Mouse (Mus musculus): ENCODE results near the gene Hcar1. TPM values are rescaled to one million over a fixed set of nuclear protein-coding genes. Genes with fewer than 3 reads are reported as not detected.

The Hcar1 gene
- polyA plus RNA-seq, 1 experiment from 2014 or later, result not detected

DNA sequence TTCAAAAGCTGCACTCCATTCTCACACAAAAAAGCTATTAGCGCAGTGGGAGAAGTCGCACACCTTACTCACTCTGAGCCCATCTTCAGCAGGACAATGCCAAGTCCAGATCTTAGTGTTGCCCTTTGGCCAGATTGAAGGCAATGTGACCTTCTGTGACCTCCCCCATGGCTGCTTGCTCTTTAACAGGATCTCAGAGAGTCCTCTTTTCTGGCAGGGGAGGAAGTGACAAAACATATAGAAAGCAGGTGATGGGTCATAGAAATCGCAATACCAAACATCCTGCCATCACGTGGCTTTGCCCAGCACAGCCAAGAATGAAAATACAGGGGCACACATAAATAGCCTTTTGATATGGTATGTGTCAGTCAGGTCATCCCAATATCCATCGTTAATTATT, 11.2 kb upstream of the Hcar1 start:
- no peaks in the 10 kb centered on the region for H3K4me1 ChIP-seq
- H3K27ac ChIP-seq, result no peak overlapping the region
- H3K4me3 ChIP-seq, result no peak overlapping the region
- no peak overlapping the region for H3K4me2 ChIP-seq (replicated peaks)
- H3K36me3 ChIP-seq, result no peaks in the 10 kb centered on the region
- no peak overlapping the region for H3K9ac ChIP-seq
- H3K9me3 ChIP-seq, result no peaks in the 10 kb centered on the region
- no peaks in the 10 kb centered on the region for H3K27me3 ChIP-seq (replicated peaks)
- no peak for ATAC-seq (ENCODE audit: low FRiP score, low read depth)
- 81% methylated on average over 5 of the region's 5 CpGs for WGBS

DNA sequence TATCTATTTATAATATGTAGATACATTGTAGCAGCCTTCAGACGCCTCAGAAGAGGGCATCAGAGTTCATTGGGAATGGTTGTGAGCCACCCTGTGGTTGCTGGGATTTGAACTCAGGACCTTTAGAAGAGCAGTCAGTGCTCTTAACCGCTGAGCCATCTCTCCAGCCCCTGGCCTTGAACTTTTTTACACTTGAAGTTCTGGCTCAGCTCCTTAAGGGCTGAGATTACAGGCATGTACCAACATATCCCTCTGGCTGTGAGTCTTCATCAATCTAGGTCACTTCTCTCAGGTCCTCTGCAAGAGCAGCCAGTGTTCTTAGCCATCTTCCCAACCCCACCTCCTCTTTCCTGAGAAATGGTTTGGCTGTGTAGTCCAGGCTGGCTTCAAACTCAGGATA, 10.5 kb upstream of the Hcar1 start:
- ATAC-seq (ENCODE audit: low FRiP score, low read depth), result no peak
- Histone ChIP-seq H3K27me3 (replicated peaks) (no peaks in the 10 kb centered on the region), H3K4me2 (replicated peaks) (no peak overlapping the region), H3K9me3 (no peaks in the 10 kb centered on the region), H3K4me3 (no peak overlapping the region), H3K27ac (no peak overlapping the region), H3K36me3 (no peaks in the 10 kb centered on the region), H3K9ac (no peak overlapping the region), H3K4me1 (no peaks in the 10 kb centered on the region)
- WGBS, result 73% methylated on average over 2 of the region's 2 CpGs

DNA sequence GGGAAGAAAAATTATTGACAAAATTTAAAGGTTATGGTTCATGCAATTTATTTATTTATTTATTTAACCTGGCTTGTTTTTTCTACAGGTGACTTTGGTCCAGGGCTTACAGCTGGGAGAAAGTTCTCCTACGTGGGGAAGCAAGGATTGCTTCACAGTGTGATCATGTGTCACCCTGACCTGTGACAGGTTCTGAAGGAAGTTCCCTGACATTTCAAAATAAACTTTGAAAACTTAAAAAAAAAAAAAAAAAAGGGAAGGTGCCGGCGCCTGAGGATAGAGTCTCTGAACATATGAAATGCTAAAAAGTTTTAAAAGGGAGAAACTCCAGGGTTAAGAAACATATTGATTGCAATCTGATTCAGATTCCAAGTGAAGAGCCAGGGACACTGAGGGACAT, 6.5 kb upstream of the Hcar1 start:
- 88% methylated on average over 3 of the region's 3 CpGs for WGBS

DNA sequence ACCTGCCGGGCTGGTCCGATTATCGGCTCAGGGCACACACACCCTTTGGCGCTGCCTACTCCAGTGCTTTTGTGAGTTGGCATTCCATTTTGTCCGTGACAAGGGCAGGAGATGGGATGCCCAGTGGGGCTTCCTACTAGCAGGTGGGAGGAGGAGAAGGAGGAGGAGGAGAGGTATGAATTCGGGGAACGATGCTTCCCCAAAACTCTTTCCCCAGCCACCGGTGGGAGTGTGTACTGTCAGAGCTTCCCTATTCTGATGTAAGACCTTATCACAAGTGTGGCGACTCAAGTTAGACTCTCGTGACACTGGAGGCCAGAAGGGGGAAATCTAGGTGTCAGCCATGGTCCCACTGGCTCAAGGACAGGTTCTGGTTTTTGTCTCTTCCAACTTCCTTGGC, 4.5 kb upstream of the Hcar1 start:
- Histone ChIP-seq H3K4me1 (no peaks in the 10 kb centered on the region), H3K4me3 (no peak overlapping the region), H3K27me3 (replicated peaks) (no peaks in the 10 kb centered on the region), H3K4me2 (replicated peaks) (no peak overlapping the region), H3K9ac (no peak overlapping the region), H3K36me3 (no peaks in the 10 kb centered on the region), H3K27ac (no peak overlapping the region), H3K9me3 (no peaks in the 10 kb centered on the region)
- 85% methylated on average over 10 of the region's 10 CpGs for WGBS
- ATAC-seq (ENCODE audit: low FRiP score, low read depth), result no peak

More for the DNA sequence above, 6.5 kb upstream of the Hcar1 start:
- ATAC-seq (ENCODE audit: low FRiP score, low read depth), result no peak
- H3K27me3 ChIP-seq (replicated peaks), result no peaks in the 10 kb centered on the region
- no peaks in the 10 kb centered on the region for H3K36me3 ChIP-seq
- no peak overlapping the region for H3K9ac ChIP-seq
- no peak overlapping the region for H3K27ac ChIP-seq
- H3K4me1 ChIP-seq, result no peaks in the 10 kb centered on the region
- no peak overlapping the region for H3K4me3 ChIP-seq
- no peak overlapping the region for H3K4me2 ChIP-seq (replicated peaks)
- H3K9me3 ChIP-seq, result no peaks in the 10 kb centered on the region

DNA sequence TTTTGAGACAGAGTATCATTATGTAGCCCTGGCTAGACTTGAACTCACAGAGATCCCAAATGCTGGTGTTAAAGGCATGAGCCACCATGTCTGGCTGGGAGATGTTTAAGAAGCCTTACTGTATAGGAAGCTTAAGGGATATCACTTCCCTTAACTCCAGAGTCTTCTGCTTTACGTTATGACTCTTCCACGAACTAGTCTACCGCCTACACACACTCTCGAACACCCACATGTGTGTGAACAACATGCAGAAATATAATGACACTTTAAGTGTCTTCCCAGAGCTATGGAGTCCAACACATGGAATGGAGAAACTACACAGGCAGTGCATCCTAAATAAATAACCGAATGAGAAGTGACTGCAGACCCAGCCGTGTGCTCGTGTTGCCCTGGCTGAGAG, 4.1 kb upstream of the Hcar1 start:
- no peak for ATAC-seq (ENCODE audit: low FRiP score, low read depth)
- H3K4me2 ChIP-seq (replicated peaks), result no peak overlapping the region
- no peaks in the 10 kb centered on the region for H3K9me3 ChIP-seq
- no peak overlapping the region for H3K27ac ChIP-seq
- 89% methylated on average over 7 of the region's 7 CpGs for WGBS
- H3K27me3 ChIP-seq (replicated peaks), result no peaks in the 10 kb centered on the region
- no peaks in the 10 kb centered on the region for H3K36me3 ChIP-seq
- no peak overlapping the region for H3K9ac ChIP-seq
- H3K4me1 ChIP-seq, result no peaks in the 10 kb centered on the region
- H3K4me3 ChIP-seq, result no peak overlapping the region

DNA sequence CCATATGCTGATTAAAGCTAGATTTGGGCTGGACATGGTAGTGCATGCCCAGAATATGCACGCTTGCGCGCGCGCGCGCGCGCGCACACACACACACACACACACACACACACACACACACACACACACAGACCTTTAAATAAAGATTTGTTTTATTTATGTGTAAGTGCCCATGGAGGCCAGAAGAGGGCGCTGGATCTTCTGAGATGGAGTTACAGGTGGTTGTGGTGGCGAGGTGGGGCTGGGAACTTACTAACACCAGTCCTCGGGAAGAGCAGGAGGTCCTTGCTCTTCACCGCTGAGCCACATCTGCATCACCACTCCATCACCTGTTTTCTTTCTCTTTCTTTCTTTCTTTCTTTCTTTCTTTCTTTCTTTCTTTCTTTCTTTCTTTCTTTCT, 958 bp upstream of the Hcar1 start:
- Histone ChIP-seq H3K27ac (no peak overlapping the region), H3K27me3 (replicated peaks) (no peaks in the 10 kb centered on the region), H3K4me2 (replicated peaks) (no peak overlapping the region), H3K4me1 (no peaks in the 10 kb centered on the region), H3K36me3 (no peaks in the 10 kb centered on the region), H3K4me3 (no peak overlapping the region), H3K9me3 (no peaks in the 10 kb centered on the region), H3K9ac (no peak overlapping the region)
- whole genome bisulfite sequencing, result 77% methylated on average over 14 of the region's 14 CpGs
- no peak for ATAC-seq (ENCODE audit: low FRiP score, low read depth)

DNA sequence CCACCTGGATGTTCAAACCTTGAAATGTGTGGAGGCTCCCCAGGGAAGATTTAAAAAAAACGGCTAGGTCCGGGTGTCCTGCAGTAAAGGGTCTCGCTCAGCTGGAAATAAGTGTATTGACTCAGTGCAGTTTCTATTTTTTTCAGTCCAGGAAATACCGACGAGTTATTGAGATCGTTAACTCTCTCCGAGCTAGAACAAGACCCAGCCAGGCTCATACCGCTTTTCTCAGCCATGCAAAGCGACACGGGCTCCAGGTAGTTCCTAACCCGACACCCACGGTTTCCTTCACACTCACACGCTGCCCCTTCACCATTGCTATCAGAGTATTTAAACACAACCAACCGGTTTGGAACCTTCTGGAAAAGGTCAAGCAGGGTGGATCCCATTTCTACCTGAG, 1.8 kb downstream of the Hcar1 start:
- WGBS, result 70% methylated on average over 14 of the region's 14 CpGs
- Histone ChIP-seq H3K9me3 (no peaks in the 10 kb centered on the region), H3K36me3 (no peaks in the 10 kb centered on the region), H3K4me3 (no peak overlapping the region), H3K27me3 (replicated peaks) (no peaks in the 10 kb centered on the region), H3K4me2 (replicated peaks) (no peak overlapping the region), H3K9ac (no peak overlapping the region), H3K27ac (no peak overlapping the region), H3K4me1 (no peaks in the 10 kb centered on the region)
- ATAC-seq (ENCODE audit: low FRiP score, low read depth), result no peak

DNA sequence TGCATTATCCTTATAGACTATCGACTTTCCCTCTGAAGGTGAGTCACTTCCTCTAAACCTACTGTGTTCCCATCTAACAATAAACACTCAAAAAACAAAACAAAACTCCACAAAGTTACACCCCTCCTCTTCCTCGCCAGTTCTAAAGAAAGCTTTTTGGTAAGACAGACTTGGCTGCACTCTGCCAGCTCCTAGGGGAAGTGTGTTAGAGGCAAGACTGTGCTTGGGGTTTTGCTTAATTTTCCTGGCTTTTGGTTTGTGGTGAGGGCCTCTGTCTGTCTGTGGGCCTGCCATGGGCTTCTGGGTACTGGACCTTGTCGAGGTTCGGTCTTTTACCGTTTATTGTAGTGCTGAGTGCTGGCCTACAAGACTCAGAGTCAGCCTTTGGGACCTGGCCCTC, 5.6 kb downstream of the Hcar1 start:
- ATAC-seq (ENCODE audit: low FRiP score, low read depth), result no peak
- no peak overlapping the region for H3K4me3 ChIP-seq
- no peak overlapping the region for H3K9ac ChIP-seq
- no peak overlapping the region for H3K27ac ChIP-seq
- H3K4me2 ChIP-seq (replicated peaks), result no peak overlapping the region
- WGBS, result 93% methylated on average over 5 of the region's 5 CpGs
- no peaks in the 10 kb centered on the region for H3K9me3 ChIP-seq
- no peaks in the 10 kb centered on the region for H3K27me3 ChIP-seq (replicated peaks)
- H3K4me1 ChIP-seq, result no peaks in the 10 kb centered on the region
- no peaks in the 10 kb centered on the region for H3K36me3 ChIP-seq

DNA sequence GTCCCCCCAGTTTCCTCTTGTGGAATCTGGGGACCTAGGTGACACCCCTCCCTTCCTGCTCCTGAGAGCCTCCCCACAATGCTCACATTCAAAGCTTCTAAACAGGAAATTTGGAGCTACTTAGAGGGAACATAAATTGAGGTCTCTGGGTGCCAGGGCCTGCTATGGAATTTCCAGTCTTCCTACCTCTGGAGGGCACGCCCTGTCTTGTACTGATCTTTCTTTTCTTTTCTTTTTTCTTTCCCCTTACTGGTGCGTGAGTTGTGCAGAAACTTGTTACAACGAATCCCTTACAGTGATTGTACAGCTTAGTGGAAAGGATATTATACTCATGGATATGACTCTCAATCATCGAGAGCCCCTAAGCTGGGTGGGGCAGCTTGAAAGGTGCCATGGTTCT, 10.2 kb downstream of the Hcar1 start:
- Histone ChIP-seq H3K4me3 (no peak overlapping the region), H3K4me1 (no peaks in the 10 kb centered on the region), H3K9ac (no peak overlapping the region), H3K27ac (no peak overlapping the region), H3K9me3 (no peaks in the 10 kb centered on the region), H3K4me2 (replicated peaks) (no peak overlapping the region), H3K27me3 (replicated peaks) (no peaks in the 10 kb centered on the region), H3K36me3 (no peaks in the 10 kb centered on the region)
- no peak for ATAC-seq (ENCODE audit: low FRiP score, low read depth)
- 95% methylated on average over 4 of the region's 4 CpGs for WGBS

DNA sequence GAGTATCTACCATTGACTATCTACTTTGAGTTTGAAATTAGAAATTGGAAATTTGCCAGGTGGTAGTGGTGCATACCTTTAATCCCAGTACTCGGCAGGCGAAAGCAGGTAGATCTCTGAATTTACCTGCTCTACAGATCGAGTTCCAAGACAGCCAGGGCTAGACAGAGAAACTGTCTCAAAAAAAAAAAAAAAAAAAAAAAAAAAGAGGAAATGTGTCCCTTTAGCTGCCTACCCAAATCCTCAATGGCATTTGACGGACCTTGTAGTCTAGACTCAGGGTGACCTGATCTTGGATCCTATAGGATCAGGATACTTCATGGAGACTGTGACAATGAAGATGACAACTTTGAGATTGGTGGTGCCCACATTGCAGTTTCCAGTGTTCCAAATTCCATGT, 13.4 kb downstream of the Hcar1 start:
- Histone ChIP-seq H3K27me3 (replicated peaks) (no peaks in the 10 kb centered on the region), H3K4me3 (no peak overlapping the region), H3K27ac (no peak overlapping the region), H3K36me3 (no peaks in the 10 kb centered on the region), H3K9ac (no peak overlapping the region), H3K9me3 (no peaks in the 10 kb centered on the region), H3K4me1 (no peaks in the 10 kb centered on the region), H3K4me2 (replicated peaks) (no peak overlapping the region)
- no peak for ATAC-seq (ENCODE audit: low FRiP score, low read depth)
- 94% methylated on average over 4 of the region's 4 CpGs for WGBS

DNA sequence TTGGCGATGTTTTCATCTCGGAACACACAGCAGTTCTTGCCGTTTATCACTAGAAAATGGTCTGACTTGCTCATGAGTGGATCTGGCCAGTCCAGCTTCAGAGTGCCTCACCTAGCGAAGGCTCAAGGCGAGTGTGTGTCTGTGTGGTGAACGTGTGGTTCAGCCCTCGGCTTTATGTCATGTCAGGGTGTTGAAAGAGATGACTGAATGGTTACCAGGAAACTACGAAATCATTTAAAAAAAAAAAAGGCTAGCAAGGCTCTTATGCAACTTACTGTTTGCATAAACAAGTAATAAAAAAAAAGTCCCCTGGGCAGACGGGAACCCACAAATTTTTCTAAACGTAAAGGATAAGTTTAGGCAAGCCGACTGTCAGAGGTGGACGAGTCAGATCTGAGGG, 14.5 kb downstream of the Hcar1 start, which contains the start of gene Hcar2:
Gene Hcar2 (minus strand): TSS at position 135 of the 400 bp plus-strand sequence.
- Histone ChIP-seq H3K4me2 (replicated peaks) (no peak within 1 kb of the TSS), H3K36me3 (no peaks in the 10 kb centered on the region), H3K27me3 (replicated peaks) (no peaks in the 10 kb centered on the region), H3K4me1 (no peaks in the 10 kb centered on the region), H3K27ac (no peak within 1 kb of the TSS), H3K9ac (no peak within 1 kb of the TSS), H3K9me3 (no peaks in the 10 kb centered on the region), H3K4me3 (no peak within 1 kb of the TSS)
- 86% methylated on average over 12 of the region's 12 CpGs for WGBS
- ATAC-seq (ENCODE audit: low FRiP score, low read depth), result no peak

DNA sequence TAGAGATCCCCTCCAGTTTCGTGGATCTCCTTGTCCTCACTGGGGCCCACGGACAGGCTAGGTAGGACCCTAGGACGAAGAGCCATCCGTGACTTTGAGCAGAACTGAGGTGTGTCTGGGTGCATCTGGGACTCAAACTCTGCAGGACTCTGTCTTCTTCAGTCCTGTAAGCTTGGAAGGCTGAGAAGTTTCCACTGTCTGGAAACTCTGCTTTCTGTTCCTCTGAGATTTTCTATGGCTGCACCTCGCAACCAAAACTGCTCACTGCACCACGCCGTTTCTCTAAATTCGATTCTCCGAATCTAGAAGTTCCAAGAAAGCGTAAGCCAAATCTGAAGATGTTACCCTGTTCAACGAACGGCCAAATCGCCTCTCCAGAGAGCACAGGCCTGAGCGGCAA, 15.9 kb downstream of the Hcar1 start:
- WGBS, result 94% methylated on average over 14 of the region's 14 CpGs

DNA sequence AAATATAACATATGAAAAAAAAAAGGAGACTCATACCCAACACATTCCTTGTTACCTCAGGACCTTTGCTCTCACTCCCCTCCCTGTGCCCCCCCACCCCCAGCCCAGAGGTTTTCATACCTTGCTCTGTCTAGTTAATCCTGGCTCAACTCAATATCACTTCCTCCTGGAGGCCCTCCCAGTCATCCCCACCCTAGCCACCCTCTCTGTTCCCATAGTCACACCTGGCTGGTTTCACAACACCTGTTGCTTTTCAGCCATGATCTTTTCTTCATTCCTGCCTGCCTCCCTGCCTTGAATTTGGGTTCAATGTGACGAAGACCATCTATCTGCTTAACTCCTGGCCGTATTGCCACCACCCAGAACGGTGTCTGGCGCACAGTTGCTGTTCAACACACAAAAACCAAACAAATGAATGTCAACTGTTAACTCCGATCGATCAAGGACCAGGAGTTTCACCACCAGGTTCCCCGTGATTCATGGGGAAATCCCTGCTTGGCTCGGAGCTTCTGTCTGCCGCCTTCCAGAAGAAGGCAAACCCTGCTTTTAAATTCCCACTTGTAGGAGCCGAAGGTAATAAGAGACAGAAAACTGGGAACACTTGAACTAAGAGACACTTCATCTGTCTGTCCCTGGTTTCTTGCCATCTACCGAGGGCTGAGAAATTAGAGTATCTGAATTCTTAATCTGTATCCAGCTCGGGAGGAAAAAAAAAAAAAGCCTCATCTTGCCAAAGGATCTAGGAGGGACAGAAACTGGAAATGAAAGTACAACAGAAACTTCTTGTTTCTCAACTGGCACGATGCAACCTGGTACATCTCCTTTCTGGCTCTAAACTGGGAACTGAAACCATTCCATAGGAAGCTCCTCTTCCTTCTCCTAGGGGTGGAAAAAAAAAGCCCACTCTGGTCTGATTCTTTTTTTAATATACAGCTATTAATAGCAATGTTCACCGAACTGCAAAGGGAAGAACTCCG, 17.2 kb downstream of the Hcar1 start:
- H3K9ac ChIP-seq, result no peak overlapping the region
- no peak overlapping the region for H3K27ac ChIP-seq
- no peaks in the 10 kb centered on the region for H3K36me3 ChIP-seq
- H3K4me3 ChIP-seq, result no peak overlapping the region
- H3K4me1 ChIP-seq, result no peaks in the 10 kb centered on the region
- 86% methylated on average over 15 of the region's 15 CpGs for WGBS
- no peak overlapping the region for H3K4me2 ChIP-seq (replicated peaks)
- no peak for ATAC-seq (ENCODE audit: low FRiP score, low read depth)
- no peaks in the 10 kb centered on the region for H3K27me3 ChIP-seq (replicated peaks)
- H3K9me3 ChIP-seq, result no peaks in the 10 kb centered on the region

More for the DNA sequence above, 15.9 kb downstream of the Hcar1 start:
- Histone ChIP-seq H3K4me3 (no peak overlapping the region), H3K9me3 (no peaks in the 10 kb centered on the region), H3K4me2 (replicated peaks) (no peak overlapping the region), H3K27ac (no peak overlapping the region), H3K4me1 (no peaks in the 10 kb centered on the region), H3K27me3 (replicated peaks) (no peaks in the 10 kb centered on the region), H3K36me3 (no peaks in the 10 kb centered on the region), H3K9ac (no peak overlapping the region)
- ATAC-seq (ENCODE audit: low FRiP score, low read depth), result no peak
